Mouse (Mus musculus): Measurements from ENCODE around the gene Nagk.
A peak's percentile ranks its signal among the peaks of the same experiment; 100 is the strongest.

The Nagk gene

DNA sequence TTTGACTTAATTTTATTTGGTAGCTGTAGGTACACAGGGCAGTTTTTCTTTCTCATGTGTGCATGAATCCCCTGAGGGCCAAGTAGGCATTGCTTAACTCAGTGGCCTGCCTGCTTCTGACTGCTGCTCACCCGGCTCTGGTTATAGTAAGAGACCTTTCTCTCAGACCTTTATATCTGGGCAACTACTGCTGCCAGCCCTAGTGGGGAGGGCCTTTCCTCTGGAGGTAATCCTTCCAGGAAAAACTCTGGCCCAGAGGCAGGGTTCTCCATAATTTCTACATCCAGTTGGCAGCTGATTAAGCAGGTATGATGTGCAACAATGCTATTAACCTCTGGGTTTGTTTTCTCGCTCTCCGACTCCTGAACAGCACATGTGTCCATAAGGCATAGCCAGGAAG, 8.1 kb downstream of the Nagk start:
- no peak for DNase-seq (ENCODE audit: inconsistent age in 2 of 2, low spot score in 1 of 2)

DNA sequence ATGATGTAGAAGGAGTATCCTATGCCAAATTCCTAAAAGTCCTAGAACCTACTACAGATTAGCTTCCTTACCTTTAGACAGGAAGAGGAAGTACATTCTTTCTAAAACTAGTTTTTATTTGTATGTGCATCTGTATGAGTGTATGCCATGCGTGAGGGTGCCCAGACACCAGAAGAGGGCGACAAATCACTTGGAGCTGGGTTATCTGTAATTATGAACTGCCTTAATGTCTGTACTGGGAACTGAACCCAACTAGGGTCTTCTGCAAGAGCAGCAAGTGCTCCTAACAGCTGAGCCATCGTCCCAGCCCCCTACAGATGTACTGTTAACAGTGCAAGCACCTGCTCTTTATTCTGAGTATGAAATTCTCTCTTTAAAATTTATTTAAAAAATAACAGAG, 21.0 kb downstream of the Nagk start:
- no peak for DNase-seq (ENCODE audit: inconsistent age in 2 of 2, low spot score in 1 of 2)

DNA sequence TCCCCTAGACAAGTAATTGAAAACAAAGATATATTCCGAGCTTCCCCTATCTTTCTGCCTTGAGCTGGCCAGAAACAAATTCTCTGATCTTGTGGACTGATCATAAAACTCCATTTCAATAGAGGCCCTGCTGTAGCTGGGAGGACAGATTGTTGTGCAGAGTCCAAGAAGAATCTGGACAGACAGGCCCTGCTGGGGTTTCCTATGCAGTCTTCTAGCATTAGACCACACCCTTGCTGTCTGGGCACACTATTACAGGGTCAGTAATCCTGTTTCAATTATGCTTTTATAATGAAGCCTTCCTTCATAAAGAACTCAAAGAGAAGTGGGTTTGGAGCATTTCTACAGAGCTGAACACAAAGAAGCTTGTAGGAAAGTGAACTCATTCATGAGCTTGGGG, 24.2 kb downstream of the Nagk start:
- no peak for DNase-seq (ENCODE audit: inconsistent age in 2 of 2, low spot score in 1 of 2)

- DNase-seq (ENCODE audit: inconsistent age in 2 of 2, low spot score in 1 of 2) = no peak
These were observed 26.1 kb downstream of the Nagk start for GRCm38 (mm10) chr6:83820727-83821515.

- DNase-seq (ENCODE audit: inconsistent age in 2 of 2, low spot score in 1 of 2) = no peak
These were observed 27.1 kb downstream of the Nagk start for GRCm38 (mm10) chr6:83821856-83822255.

GRCm38 (mm10) chr6:83830941-83831605, 36.3 kb downstream of the Nagk start:
- no peak for DNase-seq (ENCODE audit: inconsistent age in 2 of 2, low spot score in 1 of 2)

GRCm38 (mm10) chr6:83831606-83832123, 36.9 kb downstream of the Nagk start, which contains the start of gene Paip2b:
TSS of gene Paip2b (minus strand) at chr6:83831741.
- DNase-seq (ENCODE audit: inconsistent age in 2 of 2, low spot score in 1 of 2) = peak; percentile 98 to 99

DNA sequence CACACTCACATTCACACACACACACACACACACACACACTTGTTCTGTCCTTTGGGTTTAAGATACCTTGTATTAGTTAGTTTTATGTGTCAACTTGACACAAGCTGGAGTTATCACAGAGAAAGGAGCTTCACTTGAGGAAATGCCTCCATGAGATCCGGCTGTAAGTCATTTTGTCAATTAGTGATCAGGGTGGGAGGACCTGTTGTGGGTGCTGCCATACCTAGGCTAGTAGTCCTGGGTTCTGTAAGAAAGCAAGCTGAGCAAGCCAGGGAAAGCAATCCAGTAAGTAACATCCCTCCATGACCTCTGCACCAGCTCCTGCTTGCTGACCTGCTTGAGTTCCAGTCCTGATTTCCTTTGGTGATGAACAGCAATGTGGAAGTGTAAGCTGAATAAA, 37.6 kb downstream of the Nagk start:
- peak in 1 of 2 experiments; percentile 56 for DNase-seq (ENCODE audit: inconsistent age in 2 of 2, low spot score in 1 of 2)

DNA sequence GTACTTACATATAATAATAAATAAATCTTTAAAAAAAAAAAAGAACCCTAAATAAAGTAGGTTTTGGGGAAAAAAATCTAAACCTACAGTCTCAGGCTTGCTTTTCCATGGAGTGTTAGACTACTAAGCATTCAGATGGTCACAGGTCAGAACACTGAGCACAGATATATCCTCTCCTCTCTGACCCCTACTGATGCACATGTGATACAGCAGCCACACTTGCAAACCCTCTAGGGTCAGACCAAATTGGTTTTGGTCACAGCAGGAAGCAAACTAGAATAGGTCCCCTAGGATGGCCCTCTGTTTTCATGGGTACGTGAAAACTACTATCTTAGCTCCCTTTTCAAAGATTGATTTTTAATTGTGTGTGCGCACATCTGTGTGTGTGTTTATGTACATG, 42.0 kb downstream of the Nagk start:
- DNase-seq (ENCODE audit: inconsistent age in 2 of 2, low spot score in 1 of 2) = no peak

DNA sequence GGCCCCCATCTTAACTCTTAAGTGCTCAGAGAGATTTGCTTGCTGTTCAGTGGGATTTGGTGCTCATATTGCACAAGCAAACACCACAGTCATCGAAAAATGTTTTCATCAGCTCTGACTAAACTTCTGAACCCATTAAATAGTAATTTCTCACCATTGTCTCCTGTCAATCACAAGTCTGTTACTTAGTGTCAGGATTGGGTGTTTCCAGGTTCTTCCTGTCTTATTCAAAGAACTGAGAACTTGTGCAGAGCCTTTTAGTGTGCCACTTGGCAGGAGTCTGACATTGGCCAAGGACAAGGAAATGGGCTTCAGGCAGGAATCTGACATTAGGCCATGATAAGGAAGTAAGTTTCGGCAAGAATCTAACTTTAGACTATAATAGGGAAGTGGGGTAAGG, 43.3 kb downstream of the Nagk start:
- DNase-seq (ENCODE audit: inconsistent age in 2 of 2, low spot score in 1 of 2) = no peak

GRCm38 (mm10) chr6:83840086-83840485, 45.3 kb downstream of the Nagk start:
- DNase-seq (ENCODE audit: inconsistent age in 2 of 2, low spot score in 1 of 2) = no peak

DNA sequence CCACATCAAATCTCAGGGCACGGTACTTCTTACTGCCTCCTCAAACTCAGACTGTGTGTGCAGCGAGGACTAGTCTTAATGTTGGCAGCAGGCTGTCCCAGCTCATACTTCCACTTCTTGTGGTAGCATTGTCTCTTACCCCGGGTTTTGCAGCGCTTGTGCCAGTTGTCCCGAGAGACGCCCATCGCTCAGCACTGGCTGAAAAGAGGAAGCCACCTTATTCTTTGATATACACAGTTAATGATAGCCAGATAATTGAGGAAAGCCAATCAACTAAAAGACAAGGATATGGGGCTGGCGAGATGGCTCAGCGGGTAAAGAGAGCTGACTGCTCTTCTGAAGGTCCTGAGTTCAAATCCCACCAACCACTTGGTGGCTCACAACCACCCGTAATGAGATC, 50.1 kb downstream of the Nagk start:
- no peak for DNase-seq (ENCODE audit: inconsistent age in 2 of 2, low spot score in 1 of 2)

DNA sequence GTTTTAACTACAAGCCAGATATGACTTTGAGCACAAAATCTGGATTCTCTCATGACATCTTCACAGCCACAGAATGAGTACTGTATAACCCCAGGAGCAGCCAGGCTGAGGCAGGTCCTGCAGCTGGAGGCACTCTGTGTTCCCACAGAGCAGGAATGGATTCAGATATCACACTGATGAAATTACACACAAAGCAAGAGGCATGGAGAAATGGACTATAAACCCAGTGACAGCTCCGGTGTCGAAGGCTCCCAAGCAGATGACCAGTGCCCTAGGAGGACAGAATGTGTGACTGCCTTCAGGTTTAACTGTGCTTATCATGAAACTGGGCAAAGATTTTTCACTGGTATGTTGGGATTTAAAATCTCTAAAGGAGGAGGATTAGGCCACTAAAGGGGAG, 51.4 kb downstream of the Nagk start:
- no peak for DNase-seq (ENCODE audit: inconsistent age in 2 of 2, low spot score in 1 of 2)

DNA sequence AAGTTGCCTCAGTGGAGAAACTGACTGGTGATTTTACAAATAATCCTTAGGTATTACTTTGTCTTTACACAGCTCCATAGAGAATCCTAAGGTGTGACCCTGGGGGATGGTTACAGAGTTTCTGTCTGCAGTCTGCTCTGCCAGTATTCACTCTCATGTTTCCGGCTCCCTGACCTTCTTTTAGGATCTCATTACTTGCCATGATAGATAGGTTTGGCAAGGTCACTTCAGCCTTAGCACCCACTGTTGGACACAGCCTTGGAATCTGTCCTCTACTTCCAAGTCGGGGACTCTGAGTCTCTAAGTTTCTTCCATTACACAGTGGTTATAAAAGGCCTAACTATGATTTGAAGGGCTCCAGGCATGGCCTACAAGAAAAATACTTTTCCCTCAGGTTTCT, 54.7 kb downstream of the Nagk start:
- DNase-seq (ENCODE audit: inconsistent age in 2 of 2, low spot score in 1 of 2) = peak; percentile 35 to 78
